In the genomic region with DNA sequence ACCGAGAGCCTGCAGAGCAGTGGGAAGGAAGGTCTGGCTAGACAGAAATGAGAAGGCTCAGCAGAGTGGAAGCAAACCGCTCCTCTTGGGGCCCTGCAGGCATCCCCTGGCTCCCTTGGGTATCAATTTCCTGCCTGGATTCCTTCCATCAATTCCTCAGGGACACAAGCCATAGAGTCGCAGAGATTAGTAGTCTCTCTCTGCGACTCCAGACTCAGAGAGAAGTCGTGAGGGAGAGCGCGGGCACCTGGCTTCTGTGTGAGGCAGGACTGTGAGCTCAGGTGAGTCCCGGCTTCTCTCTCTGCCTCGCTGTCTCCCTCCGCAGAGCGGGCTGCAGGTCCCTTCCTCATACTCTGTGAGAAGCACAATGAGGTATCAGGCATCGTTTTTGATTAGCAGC, we compare ENCODE assay signal across 9 mouse cellular contexts.
DNase-seq lines count a peak whose midpoint lies in the region; ATAC-seq and TF ChIP-seq lines count a peak whose summit lies in the region.
"Had no signal": no experiment of that assay in that cellular context is flagged by ENCODE, and none has a peak within 500 bp of the region (broad histone marks: within the 10 kb centered on the region; RNA-seq: fewer than 3 reads in every experiment).

No protein-coding gene starts in this region.

- no peak for TF ChIP-seq POLR2A in limb, embryonic 14.5 days (IDR thresholded peaks at IDR 0.05; ENCODE audit: borderline replicate concordance, extremely low read depth, insufficient read depth, insufficient read length)

- no peak for ATAC-seq in neural tube, embryonic 13.5 days (ENCODE audit: low read depth)
- ATAC-seq in hindbrain, embryonic 15.5 days (ENCODE audit: low FRiP score, low read depth), result no peak
- ATAC-seq in limb, embryonic 14.5 days (ENCODE audit: low FRiP score, low read depth), result no peak
- no peak for ATAC-seq in stomach, embryonic 15.5 days (ENCODE audit: insufficient read depth, low FRiP score, low read depth)
- ATAC-seq in CD4-positive, CD25-positive, alpha-beta regulatory T cell, adult 4 months, result no peak

- H3K27ac ChIP-seq in neural tube, embryonic 13.5 days (replicated peaks), result no peak overlapping the region; the same call in 1 of the 2 replicates
- H3K27ac ChIP-seq in hindbrain, embryonic 15.5 days (replicated peaks), result peak overlapping the region; percentile 12; the same call in 1 of the 2 replicates
- H3K27ac ChIP-seq in limb, embryonic 14.5 days (replicated peaks; ENCODE audit: low read depth, low read length), result no peak overlapping the region
- peak overlapping the region; percentile 9; the same call in 1 of the 2 replicates for H3K27ac ChIP-seq in stomach, embryonic 15.5 days
- H3K27ac ChIP-seq: liver, embryonic 13.5 days had no signal

- no peak for DNase-seq in neural tube, embryonic 10.5 days (ENCODE audit: extremely low spot score, low spot score)
- no peak for DNase-seq in limb, embryonic 14.5 days (ENCODE audit: low spot score)
- DNase-seq in cerebellum, postnatal 4 days (ENCODE audit: low spot score in 2 of 2), result no peak
- no peak for DNase-seq in right cerebral cortex, postnatal 4 days
- DNase-seq: liver, embryonic 13.5 days had no signal

- 51% methylated on average over 12 of the region's 12 CpGs for WGBS in neural tube, embryonic 13.5 days
- 45% methylated on average over 12 of the region's 12 CpGs for WGBS in hindbrain, embryonic 15.5 days
- WGBS in limb, embryonic 14.5 days, result 33% methylated on average over 12 of the region's 12 CpGs
- WGBS in stomach, embryonic 15.5 days, result 32% methylated on average over 12 of the region's 12 CpGs

- no peaks in the 10 kb centered on the region for H3K36me3 ChIP-seq in neural tube, embryonic 13.5 days
- no peaks in the 10 kb centered on the region for H3K36me3 ChIP-seq in hindbrain, embryonic 15.5 days
- no peaks in the 10 kb centered on the region for H3K36me3 ChIP-seq in limb, embryonic 14.5 days (ENCODE audit: control insufficient read depth, insufficient read depth, low read length)
- H3K36me3 ChIP-seq in stomach, embryonic 15.5 days, result no peaks in the 10 kb centered on the region
- H3K36me3 ChIP-seq: liver, embryonic 13.5 days had no signal

- peak overlapping the region; percentile 46; the same call in 1 of the 2 replicates for H3K9ac ChIP-seq in neural tube, embryonic 13.5 days
- H3K9ac ChIP-seq in hindbrain, embryonic 15.5 days, result no peak overlapping the region
- H3K9ac ChIP-seq in limb, embryonic 14.5 days (ENCODE audit: low read depth, low read length, severe bottlenecking), result no peak overlapping the region
- no peak overlapping the region for H3K9ac ChIP-seq in stomach, embryonic 15.5 days
- H3K9ac ChIP-seq: liver, embryonic 13.5 days had no signal

- H3K4me2 ChIP-seq in neural tube, embryonic 13.5 days, result peak overlapping the region; percentile 7; the same call in 1 of the 2 replicates
- H3K4me2 ChIP-seq in hindbrain, embryonic 15.5 days, result no peak overlapping the region
- H3K4me2 ChIP-seq in limb, embryonic 14.5 days (replicated peaks; ENCODE audit: low read depth, low read length, severe bottlenecking), result 0 out of 2 replicates have a peak overlapping the region, but pooled peaks have one; percentile 1
- H3K4me2 ChIP-seq in stomach, embryonic 15.5 days, result peak overlapping the region; percentile 30
- H3K4me2 ChIP-seq: liver, embryonic 13.5 days had no signal

- H3K4me3 ChIP-seq in neural tube, embryonic 13.5 days, result no peak overlapping the region
- no peak overlapping the region for H3K4me3 ChIP-seq in hindbrain, embryonic 15.5 days
- no peak overlapping the region for H3K4me3 ChIP-seq in limb, embryonic 14.5 days (replicated peaks; ENCODE audit: low read length)
- H3K4me3 ChIP-seq in stomach, embryonic 15.5 days (replicated peaks), result no peak overlapping the region
- H3K4me3 ChIP-seq: liver, embryonic 13.5 days had no signal

- peaks cover 50% of the 10 kb centered on the region for H3K4me1 ChIP-seq in neural tube, embryonic 13.5 days (replicated peaks)
- peaks cover 43% of the 10 kb centered on the region for H3K4me1 ChIP-seq in hindbrain, embryonic 15.5 days (replicated peaks)
- H3K4me1 ChIP-seq in limb, embryonic 14.5 days (ENCODE audit: control insufficient read depth, insufficient read depth, low read length), result peaks cover 31% of the 10 kb centered on the region
- H3K4me1 ChIP-seq in stomach, embryonic 15.5 days, result peaks cover 23% of the 10 kb centered on the region

- no peaks in the 10 kb centered on the region for H3K9me3 ChIP-seq in neural tube, embryonic 13.5 days
- H3K9me3 ChIP-seq in hindbrain, embryonic 15.5 days, result no peaks in the 10 kb centered on the region
- H3K9me3 ChIP-seq in limb, embryonic 14.5 days (ENCODE audit: control insufficient read depth, low read length), result no peaks in the 10 kb centered on the region
- no peaks in the 10 kb centered on the region for H3K9me3 ChIP-seq in stomach, embryonic 15.5 days
- H3K9me3 ChIP-seq: liver, embryonic 13.5 days had no signal

- no peaks in the 10 kb centered on the region for H3K27me3 ChIP-seq in neural tube, embryonic 13.5 days
- H3K27me3 ChIP-seq in hindbrain, embryonic 15.5 days, result no peaks in the 10 kb centered on the region
- H3K27me3 ChIP-seq in limb, embryonic 14.5 days (ENCODE audit: control insufficient read depth, insufficient read depth, low read length), result no peaks in the 10 kb centered on the region
- no peaks in the 10 kb centered on the region; the same call in 1 of the 2 replicates for H3K27me3 ChIP-seq in stomach, embryonic 15.5 days (replicated peaks)

Comparison
In these comparisons a context has a peak if more than half of its experiments do, and no peak if none do; other contexts are left out.
1. H3K27ac ChIP-seq: peak in hindbrain, embryonic 15.5 days (single experiment) and stomach, embryonic 15.5 days (single experiment); none in neural tube, embryonic 13.5 days (single experiment) and limb, embryonic 14.5 days (single experiment).